Mouse (Mus musculus) heart, embryonic 15.5 days (tissue): Measurements from ENCODE around the gene Raet1d. TPM values are rescaled to one million over a fixed set of nuclear protein-coding genes. Genes with fewer than 3 reads are reported as not detected.
"Not testable (repeated sequence)": the region's sequence is repeated elsewhere in the genome, so short reads cannot be mapped to it uniquely, and the experiment has no call there.

Experiments
- ATAC-seq: fragments of 200-750 bp; cut with Nextera tagmentation; replicated peaks from 2 replicates; pipeline ENCODE4 v1.8.0; 2017; ENCODE audit warnings: low read depth, moderate TSS enrichment; ENCODE audit not compliant: insufficient number of reproducible peaks, insufficient read depth, low FRiP score
- H3K27ac ChIP-seq: fragments of 300-500 bp; sonication (generic); 2 replicates; pipeline ENCODE4 v1.5.1; 2015; ENCODE audit warnings: mild to moderate bottlenecking, inconsistent platforms
- H3K27me3 ChIP-seq: fragments of 300-500 bp; sonication (generic); 2 replicates; pipeline ENCODE4 v1.6.1; 2015; ENCODE audit warnings: inconsistent platforms
- H3K36me3 ChIP-seq: fragments of 300-500 bp; sonication (generic); 2 replicates; pipeline ENCODE4 v1.6.1; 2015; ENCODE audit warnings: mild to moderate bottlenecking, inconsistent platforms
- H3K4me1 ChIP-seq: fragments of 300-500 bp; sonication (generic); replicated peaks from 2 replicates; pipeline ENCODE4 v1.6.1; 2015; ENCODE audit warnings: inconsistent platforms
- H3K4me2 ChIP-seq: fragments of 300-500 bp; sonication (generic); 2 replicates; pipeline ENCODE4 v1.6.1; 2015; ENCODE audit warnings: inconsistent platforms, mild to moderate bottlenecking, moderate library complexity
- H3K4me3 ChIP-seq: fragments of 300-500 bp; sonication (generic); 2 replicates; pipeline ENCODE4 v1.5.1; 2015; ENCODE audit warnings: mild to moderate bottlenecking, inconsistent platforms
- H3K9ac ChIP-seq: fragments of 300-500 bp; sonication (generic); 2 replicates; pipeline ENCODE4 v1.6.1; 2015; ENCODE audit warnings: mild to moderate bottlenecking, inconsistent platforms
- H3K9me3 ChIP-seq: fragments of 300-500 bp; sonication (generic); replicated peaks from 2 replicates; pipeline ENCODE4 v1.6.1; 2016; ENCODE audit warnings: inconsistent platforms
- whole genome bisulfite sequencing: fragments of 180-500 bp; shearing (Covaris S2); methylation state at CpG from one replicate; pipeline ENCODE4 v1.1.7; 2015; ENCODE audit warnings: mixed read lengths; 5-methylcytosine and 5-hydroxymethylcytosine counted together
- polyA plus RNA-seq: library from polyadenylated mRNA; unstranded; fragments of >200 nt; fragmentation: Nextera tagmentation; extraction: Ambion mirVana; gene quantifications from 2 replicates; pipeline ENCODE4 v1.2.1, GENCODE M21; 2015

Raet1d gene
- polyA plus RNA-seq, 1 experiment from 2014 or later, result 5.6 TPM

- not testable (repeated sequence) for H3K4me1 ChIP-seq, ATAC-seq, H3K27ac ChIP-seq, H3K27me3 ChIP-seq, H3K4me2 ChIP-seq, H3K36me3 ChIP-seq, H3K9me3 ChIP-seq, H3K9ac ChIP-seq, H3K4me3 ChIP-seq
- WGBS, result 85% methylated on average over 7 of the region's 7 CpGs
Observed at GRCm38 (mm10) chr10:22390146-22390545, 29.8 kb downstream of the Raet1d start.

DNA sequence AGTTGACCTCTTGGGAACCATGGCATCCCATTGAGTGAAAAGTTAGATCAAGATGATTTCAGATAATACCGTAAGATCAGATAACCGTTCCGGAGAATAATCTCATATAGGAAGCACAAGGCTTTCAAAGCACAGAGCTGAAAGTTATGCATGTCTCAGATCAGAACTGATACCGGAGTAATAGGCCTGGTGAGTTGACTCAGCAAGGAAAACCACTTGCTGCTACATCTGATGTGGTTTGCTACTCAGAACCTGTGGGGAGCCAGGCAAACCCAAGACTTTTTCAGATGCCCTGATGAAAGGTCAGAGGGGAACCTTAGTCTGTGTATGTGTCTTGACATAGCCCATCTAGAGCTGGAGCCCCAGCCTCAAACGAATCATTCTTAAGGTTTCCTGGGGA is 31.3 kb downstream of the Raet1d start:
- H3K27me3 ChIP-seq, H3K4me2 ChIP-seq, H3K36me3 ChIP-seq, H3K27ac ChIP-seq, H3K9me3 ChIP-seq, ATAC-seq, H3K4me3 ChIP-seq, H3K9ac ChIP-seq, H3K4me1 ChIP-seq: not testable (repeated sequence)
- WGBS, result 76% methylated on average over 2 of the region's 5 CpGs

- not testable (repeated sequence) for H3K4me3 ChIP-seq, H3K27me3 ChIP-seq, H3K9me3 ChIP-seq, H3K27ac ChIP-seq, ATAC-seq, H3K9ac ChIP-seq, H3K4me1 ChIP-seq, H3K4me2 ChIP-seq, H3K36me3 ChIP-seq
- no CpG with 5 or more reads among the region's 2 CpGs for WGBS
Observed at GRCm38 (mm10) chr10:22393028-22393824, 32.9 kb downstream of the Raet1d start.

- not testable (repeated sequence) for ATAC-seq, H3K36me3 ChIP-seq, H3K4me2 ChIP-seq, H3K4me3 ChIP-seq, H3K27ac ChIP-seq, H3K9me3 ChIP-seq, H3K27me3 ChIP-seq, H3K4me1 ChIP-seq, H3K9ac ChIP-seq
- 22% methylated on average over 1 of the region's 1 CpGs for WGBS
Observed at GRCm38 (mm10) chr10:22396680-22397079, 36.3 kb downstream of the Raet1d start.

DNA sequence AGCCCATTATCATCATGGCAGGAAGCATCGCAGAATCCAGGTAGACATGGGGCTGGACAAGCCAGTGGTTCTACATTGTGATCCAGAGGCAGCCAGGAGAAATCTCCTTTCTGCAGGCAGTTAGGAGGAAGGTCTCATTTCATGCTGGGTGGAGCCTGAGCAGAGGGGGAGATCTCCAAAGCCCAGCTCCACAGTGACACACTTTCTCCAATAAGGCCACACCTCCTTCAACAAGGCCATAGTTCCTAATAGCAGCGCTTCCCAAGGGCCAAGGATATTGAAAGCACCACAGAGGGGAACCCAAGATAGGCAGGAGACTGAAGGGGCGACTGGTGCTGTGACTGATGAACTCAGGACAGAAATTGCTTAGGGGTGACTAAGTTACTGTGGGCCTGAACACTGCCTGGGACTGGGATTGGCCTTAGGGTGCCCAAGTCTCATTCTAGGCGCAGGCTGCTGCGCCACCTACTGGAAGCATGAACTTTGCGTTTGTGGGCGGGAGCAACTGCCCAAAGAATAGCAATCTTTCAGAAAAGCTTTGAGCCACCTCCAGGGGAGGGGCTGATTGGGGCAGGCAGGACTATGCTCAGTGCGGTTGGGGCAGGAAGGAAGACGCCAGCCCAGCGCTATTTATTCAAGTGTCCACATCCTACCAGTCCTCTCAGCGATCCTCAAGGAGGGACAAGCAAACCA is 42.0 kb downstream of the Raet1d start:
- H3K4me1 ChIP-seq, H3K27ac ChIP-seq, H3K4me3 ChIP-seq, H3K9ac ChIP-seq, H3K36me3 ChIP-seq, H3K27me3 ChIP-seq, H3K4me2 ChIP-seq, H3K9me3 ChIP-seq: not testable (repeated sequence)
- WGBS, result 4% methylated on average over 9 of the region's 11 CpGs
- peak; percentile 55 for ATAC-seq

DNA sequence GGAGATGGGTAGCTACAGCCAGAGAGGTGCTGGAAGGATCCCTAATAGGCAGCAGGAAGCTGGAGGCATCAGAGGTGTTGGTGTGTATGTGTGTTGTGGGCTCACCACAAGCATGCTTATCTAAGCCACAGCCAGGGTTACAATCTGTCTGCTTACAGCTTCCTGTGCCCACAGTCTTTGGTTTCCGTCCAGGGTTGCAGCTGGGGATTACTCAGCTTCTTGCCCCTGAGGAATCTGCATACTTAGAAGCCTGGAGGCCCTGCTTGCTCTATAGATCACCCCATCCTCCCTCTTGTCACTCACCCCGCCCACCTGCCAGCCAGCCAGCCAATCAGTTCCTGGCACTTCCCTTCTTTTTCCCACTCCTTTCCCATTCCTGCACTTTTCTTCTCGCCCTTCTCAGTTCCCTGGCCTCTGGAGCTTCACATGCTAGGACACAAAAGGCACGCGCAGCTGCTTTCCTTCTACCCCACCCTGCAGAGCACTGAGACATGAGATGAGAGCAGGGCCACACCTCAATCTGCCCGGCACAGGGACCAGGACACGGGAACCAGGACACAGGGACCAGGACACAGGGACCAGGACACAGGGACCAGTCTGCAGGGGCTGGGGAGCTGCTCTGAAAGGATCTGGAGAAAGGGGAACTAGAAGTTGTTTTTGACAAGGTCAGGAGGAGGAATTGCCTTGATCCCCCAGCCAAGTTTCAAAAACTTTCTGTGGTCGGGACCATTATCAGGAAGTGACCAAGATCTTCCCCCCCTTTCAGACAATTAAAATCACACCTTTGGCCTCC is 53.5 kb downstream of the Raet1d start:
- WGBS, result 7% methylated on average over 1 of the region's 8 CpGs
- not testable (repeated sequence) for H3K9me3 ChIP-seq, H3K4me3 ChIP-seq, H3K27ac ChIP-seq, H3K27me3 ChIP-seq, H3K4me1 ChIP-seq, H3K36me3 ChIP-seq, H3K9ac ChIP-seq, H3K4me2 ChIP-seq, ATAC-seq

Other genes with a start within 250 kb of the Raet1d start
- 10.1 and 11.0 TPM in 2 replicates for gene E030030I06Rik, start 211.3 kb upstream of the Raet1d start, polyA plus RNA-seq
- 2.7 and 3.1 TPM in 2 replicates for gene Raet1e, start 202.0 kb upstream of the Raet1d start, polyA plus RNA-seq
- gene H60b, start 202.0 kb upstream of the Raet1d start, polyA plus RNA-seq, result 0.34 and 0.56 TPM in 2 replicates